Mouse (Mus musculus) lung, adult 2 months (tissue): ENCODE data around the gene Prdx3.
A peak's percentile ranks its signal among the peaks of the same experiment; 100 is the strongest.

ENCODE experiments used
- CTCF ChIP-seq: fragments of 200-500 bp; IDR thresholded peaks from 2 replicates; pipeline ENCODE4 v1.5.1; 2011; ENCODE audit warnings: mild to moderate bottlenecking, low read length, control low read depth; ENCODE audit not compliant: insufficient read depth
- POLR2A ChIP-seq: fragments of 200-500 bp; IDR thresholded peaks from 2 replicates; pipeline ENCODE4 v1.6.1; 2011; ENCODE audit warnings: low read depth, mild to moderate bottlenecking, control low read depth, low read length, borderline replicate concordance; ENCODE audit errors: extremely low read depth

DNA sequence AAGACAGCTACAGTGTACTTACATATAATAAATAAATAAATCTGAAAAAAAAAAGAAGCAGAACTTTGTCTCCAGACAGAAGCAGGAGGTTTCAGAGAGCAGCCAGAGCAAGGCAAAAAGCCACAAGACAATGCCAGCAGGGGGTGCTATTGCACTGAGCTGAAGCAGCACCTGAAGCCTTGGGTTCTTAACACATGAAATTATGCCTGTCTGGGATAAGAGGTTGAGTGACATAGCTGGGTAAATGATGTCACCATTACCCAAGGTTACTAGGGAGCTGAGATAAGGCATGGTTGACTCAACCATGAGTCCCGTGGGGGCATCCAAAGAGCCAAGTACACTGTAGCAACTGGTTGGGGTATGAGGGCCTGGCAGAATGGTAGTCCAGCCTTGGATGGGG lies 36.6 kb downstream of the Prdx3 start:
- TF ChIP-seq CTCF (peak; percentile 88), POLR2A (no peak)
